Mouse (Mus musculus) activated CD4-positive, CD25-positive, alpha-beta regulatory T cell, adult 9 weeks (primary cell): ENCODE data around the gene Akap8. TPM values are rescaled to one million over a fixed set of nuclear protein-coding genes. Genes with fewer than 3 reads are reported as not detected.

Source experiments
- polyA plus RNA-seq: library from polyadenylated mRNA; unstranded; fragments of 100-300 nt; shearing (Covaris generic); gene quantifications from one replicate; pipeline ENCODE4 v1.2.1, GENCODE M21; 2017

Gene Akap8
- 239 TPM for polyA plus RNA-seq

DNA sequence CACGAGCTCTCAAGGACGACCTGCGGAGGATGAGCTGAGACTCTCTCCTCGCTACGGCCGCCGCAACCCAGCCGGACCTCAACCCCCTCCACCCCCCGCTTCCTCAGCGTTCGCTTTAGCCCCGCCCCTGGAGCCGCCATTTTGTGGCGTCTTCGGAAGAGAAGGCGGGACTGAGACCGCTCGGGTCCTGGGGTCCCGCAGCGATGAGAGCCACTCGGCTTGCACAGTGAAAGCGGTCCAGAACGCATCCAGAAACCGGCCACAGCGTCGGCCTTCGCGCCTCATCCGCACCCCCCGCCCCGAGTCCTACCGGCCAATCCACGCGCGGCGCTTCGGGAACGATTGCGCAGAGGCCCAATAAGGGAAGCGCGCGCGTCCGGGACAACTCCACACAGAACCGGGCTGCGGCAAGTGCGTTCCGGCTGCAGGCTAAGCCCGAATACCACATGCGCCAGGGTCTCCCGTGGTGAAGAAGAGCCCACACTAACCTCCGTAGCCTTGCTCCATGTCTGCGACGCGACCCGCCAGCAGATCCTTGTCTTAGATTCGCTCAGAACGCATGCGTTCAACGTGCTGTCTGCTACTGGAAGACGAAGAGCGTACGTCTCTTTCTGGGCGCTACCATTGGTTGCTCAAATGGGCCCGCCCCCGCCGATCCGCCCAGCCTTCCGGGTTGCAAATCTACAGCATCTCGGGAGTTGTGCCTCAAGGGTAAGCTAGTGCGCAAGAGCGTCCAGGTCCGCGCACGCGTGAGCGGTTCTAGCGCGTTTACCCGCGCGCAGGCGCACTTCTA lies at the start of gene Akap8:
Gene Akap8, minus strand, starts transcription at position 642 of the 793 bp plus-strand sequence.

GRCm38 (mm10) chr17:32350382-32350983 lies 29.4 kb upstream of the Akap8 start, which contains the start of gene Akap8l:
Gene Akap8l (minus strand): TSS chr17:32350607.

GRCm38 (mm10) chr17:32284262-32285137 lies 36.5 kb downstream of the Akap8 start, which contains the start of gene Brd4:
Gene Brd4 (minus strand): TSS chr17:32284722.

Other genes starting within 250 kb of the Akap8 start
- gene Notch3, start 154.4 kb downstream of the Akap8 start, polyA plus RNA-seq: not detected
- not detected for gene Ephx3, start 131.7 kb downstream of the Akap8 start, polyA plus RNA-seq
- 51.6 TPM for gene Brd4, start 36.5 kb downstream of the Akap8 start, polyA plus RNA-seq
- gene Akap8l, start 29.4 kb upstream of the Akap8 start, polyA plus RNA-seq: 247 TPM
- 20.7 TPM for gene Wiz, start 68.2 kb upstream of the Akap8 start, polyA plus RNA-seq
- 132 TPM for gene Rasal3, start 82.3 kb upstream of the Akap8 start, polyA plus RNA-seq
- gene Pglyrp2, start 102.9 kb upstream of the Akap8 start, polyA plus RNA-seq: 104 TPM
- 1.5 TPM for gene Cyp4f39, start 131.5 kb upstream of the Akap8 start, polyA plus RNA-seq
- 5.2 TPM for gene Cyp4f17, start 184.8 kb upstream of the Akap8 start, polyA plus RNA-seq
- 9.2 TPM for gene Cyp4f16, start 215.3 kb upstream of the Akap8 start, polyA plus RNA-seq